Mouse (Mus musculus) lung, postnatal 0 days (tissue): ENCODE measurements around the gene Fzd10. TPM values are rescaled to one million over a fixed set of nuclear protein-coding genes. Genes with fewer than 3 reads are reported as not detected.

Experiments used
- ATAC-seq: fragments of 200-750 bp; cut with Nextera tagmentation; 2 replicates; pipeline ENCODE4 v1.8.0; 2017; ENCODE audit warnings: moderate library complexity
- DNase-seq: peaks from one replicate; pipeline ENCODE4 v3.0.0-alpha.2; 2016; ENCODE audit warnings: low spot score
- H3K27ac ChIP-seq: fragments of 300-500 bp; sonication (generic); 2 replicates; pipeline ENCODE4 v1.5.1; 2014; ENCODE audit warnings: antibody characterized with exemption, mild to moderate bottlenecking, low read length, mixed read lengths
- H3K27me3 ChIP-seq: fragments of 300-500 bp; sonication (generic); replicated peaks from 2 replicates; pipeline ENCODE4 v1.6.1; 2014; ENCODE audit warnings: low read length, mixed read lengths; ENCODE audit not compliant: insufficient read depth
- H3K36me3 ChIP-seq: fragments of 300-500 bp; sonication (generic); 2 replicates; pipeline ENCODE4 v1.6.1; 2014; ENCODE audit warnings: low read length, mixed read lengths; ENCODE audit not compliant: insufficient read depth
- H3K4me1 ChIP-seq: fragments of 300-500 bp; sonication (generic); 2 replicates; pipeline ENCODE4 v1.6.1; 2014; ENCODE audit warnings: antibody characterized with exemption, low read depth, low read length, mixed read lengths; ENCODE audit not compliant: insufficient read depth
- H3K4me2 ChIP-seq: fragments of 300-500 bp; sonication (generic); replicated peaks from 2 replicates; pipeline ENCODE4 v1.6.1; 2014; ENCODE audit warnings: low read depth, mild to moderate bottlenecking, low read length, moderate library complexity, mixed read lengths
- H3K4me3 ChIP-seq: fragments of 300-500 bp; sonication (generic); 2 replicates; pipeline ENCODE4 v1.5.1; 2014; ENCODE audit warnings: low read depth, low read length
- H3K9ac ChIP-seq: fragments of 300-500 bp; sonication (generic); replicated peaks from 2 replicates; pipeline ENCODE4 v1.6.1; 2014; ENCODE audit warnings: low read depth, mild to moderate bottlenecking
- H3K9me3 ChIP-seq: fragments of 300-500 bp; sonication (generic); 2 replicates; pipeline ENCODE4 v1.6.1; 2016; ENCODE audit warnings: low read length, mixed read lengths
- CTCF ChIP-seq: IDR thresholded peaks from 2 replicates; pipeline ENCODE4 v1.5.1; 2016; ENCODE audit warnings: antibody characterized with exemption, mild to moderate bottlenecking
- EP300 ChIP-seq: IDR thresholded peaks from 2 replicates; pipeline ENCODE4 v1.6.1; 2016; ENCODE audit warnings: antibody characterized with exemption, mild to moderate bottlenecking, control low read depth
- WGBS: fragments of 180-500 bp; shearing (Covaris S2); extraction: QIAGEN DNeasy Blood & Tissue Kit; methylation state at CpG from one replicate; pipeline ENCODE4 v1.1.7; 2014; 5-methylcytosine and 5-hydroxymethylcytosine counted together
- polyA plus RNA-seq: library from polyadenylated mRNA; unstranded; fragments of >200 nt; fragmentation: Nextera tagmentation; extraction: Ambion mirVana; gene quantifications from 2 replicates; pipeline ENCODE4 v1.2.1, GENCODE M21; 2015

Fzd10 gene
- polyA plus RNA-seq, 1 experiment from 2014 or later: 0.35 TPM

DNA sequence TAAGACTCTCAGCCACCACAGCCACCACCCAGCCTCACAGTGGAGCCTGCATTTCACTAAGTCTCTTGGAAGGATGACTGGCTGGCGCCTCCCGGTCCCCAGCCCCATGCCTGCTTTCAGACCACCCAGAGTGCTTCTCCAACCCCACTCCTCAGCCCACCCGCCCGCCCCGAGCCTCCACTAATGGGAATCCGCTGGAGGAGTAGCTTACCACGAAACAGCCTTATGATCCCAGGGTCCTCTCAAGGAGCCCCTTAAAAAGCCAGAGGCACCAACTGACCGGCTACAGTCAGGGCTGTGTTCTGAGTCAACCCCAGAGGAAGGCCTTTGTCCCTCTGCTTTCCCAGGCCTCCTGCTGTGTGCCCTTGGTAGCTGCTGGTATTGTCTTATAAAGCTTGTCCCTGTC lies 19.1 kb upstream of the Fzd10 start:
- DNase-seq (no peak), ATAC-seq (no peak)
- TF ChIP-seq EP300 (no peak), CTCF (no peak)
- Histone ChIP-seq H3K27ac (no peak overlapping the region), H3K27me3 (no peaks in the 10 kb centered on the region), H3K4me1 (no peaks in the 10 kb centered on the region), H3K36me3 (no peaks in the 10 kb centered on the region), H3K4me2 (no peak overlapping the region), H3K4me3 (no peak overlapping the region), H3K9me3 (no peaks in the 10 kb centered on the region), H3K9ac (no peak overlapping the region)
- 46% methylated on average over 8 of the region's 8 CpGs for WGBS

DNA sequence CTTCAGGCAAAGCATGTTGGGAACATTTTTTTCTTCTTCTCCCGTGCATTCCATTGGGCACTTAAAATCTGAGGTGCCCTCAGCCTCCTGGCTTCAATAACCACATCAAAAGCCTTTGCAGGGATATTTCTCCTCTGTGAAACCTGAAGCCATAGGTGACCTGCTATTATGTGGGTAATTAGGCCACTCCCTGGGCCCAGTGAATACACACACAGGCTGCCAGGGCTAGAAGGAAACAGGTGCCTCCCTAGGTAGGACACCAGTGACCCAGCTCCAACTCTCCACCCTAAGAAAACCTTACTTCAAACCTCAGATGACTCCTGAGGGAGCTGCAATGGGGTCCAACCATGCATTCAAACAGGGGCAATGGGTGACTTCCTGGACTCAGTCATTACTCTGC lies 11.4 kb upstream of the Fzd10 start:
- DNase-seq (no peak), ATAC-seq (no peak; the same call in 1 of the 2 replicates)
- WGBS: 47% methylated on average over 1 of the region's 1 CpGs
- Histone ChIP-seq H3K4me3 (no peak overlapping the region), H3K9ac (no peak overlapping the region), H3K27me3 (no peaks in the 10 kb centered on the region), H3K4me1 (no peaks in the 10 kb centered on the region), H3K4me2 (no peak overlapping the region), H3K9me3 (no peaks in the 10 kb centered on the region), H3K27ac (no peak overlapping the region), H3K36me3 (no peaks in the 10 kb centered on the region)
- TF ChIP-seq CTCF (no peak), EP300 (no peak)

DNA sequence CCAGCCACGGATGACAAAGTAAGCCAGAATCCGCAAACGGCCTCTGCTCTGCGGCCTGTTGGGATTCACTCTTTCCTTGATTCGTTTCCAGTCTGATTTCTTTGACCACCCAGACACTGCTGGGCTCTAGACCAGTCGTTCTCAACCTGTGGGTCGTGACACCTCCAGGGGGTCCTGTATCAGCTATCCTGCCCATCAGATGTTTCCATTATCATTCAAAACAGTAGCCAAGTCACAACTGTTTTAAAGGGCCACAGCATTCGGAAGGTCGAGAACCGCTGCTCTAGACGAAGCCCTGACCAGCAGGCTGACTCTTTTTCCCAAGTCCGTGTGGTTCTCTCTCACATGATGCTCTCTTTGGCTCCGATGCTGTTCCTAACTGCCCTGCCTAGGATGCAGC lies 7.2 kb upstream of the Fzd10 start:
- H3K36me3 ChIP-seq: no peaks in the 10 kb centered on the region
- TF ChIP-seq CTCF (no peak), EP300 (no peak)
- no peaks in the 10 kb centered on the region for H3K4me1 ChIP-seq
- no peak overlapping the region for H3K27ac ChIP-seq
- H3K9me3 ChIP-seq: no peaks in the 10 kb centered on the region
- DNase-seq: no peak
- no peak overlapping the region for H3K4me3 ChIP-seq
- H3K27me3 ChIP-seq: 0 out of 2 replicates have a peak, but pooled peaks cover 11% of the 10 kb centered on the region
- WGBS: 90% methylated on average over 13 of the region's 13 CpGs
- H3K4me2 ChIP-seq: no peak overlapping the region
- no peak overlapping the region for H3K9ac ChIP-seq
- no peak for ATAC-seq

DNA sequence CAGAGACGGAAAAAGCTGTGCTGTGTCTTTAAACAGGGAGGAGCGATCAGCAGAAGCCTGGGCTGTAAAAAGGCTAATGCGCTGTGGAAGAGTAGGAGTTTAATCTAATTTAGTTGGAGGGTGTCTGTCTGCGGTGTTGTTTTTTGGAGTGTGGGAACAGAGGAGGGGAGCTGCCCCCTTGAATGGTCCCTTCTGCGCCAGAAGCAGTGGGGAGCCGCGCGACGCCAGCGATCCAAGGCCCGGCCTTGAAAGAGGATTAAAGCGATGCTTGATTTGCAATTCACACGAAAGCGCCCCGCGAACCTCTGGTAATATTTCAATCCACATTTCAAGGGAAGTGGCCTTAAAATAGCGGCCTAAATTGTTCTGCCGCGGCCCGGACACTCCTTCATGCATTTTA lies 3.8 kb upstream of the Fzd10 start:
- Histone ChIP-seq H3K9me3 (no peaks in the 10 kb centered on the region), H3K36me3 (no peaks in the 10 kb centered on the region), H3K4me3 (no peak overlapping the region), H3K27ac (no peak overlapping the region), H3K4me2 (peak overlapping the region; percentile 35), H3K9ac (no peak overlapping the region), H3K4me1 (peaks cover 6% of the 10 kb centered on the region; the same call in 1 of the 2 replicates), H3K27me3 (peaks cover 29% of the 10 kb centered on the region)
- no peak for DNase-seq
- TF ChIP-seq CTCF (no peak), EP300 (no peak)
- no peak for ATAC-seq
- WGBS: 10% methylated on average over 20 of the region's 20 CpGs

DNA sequence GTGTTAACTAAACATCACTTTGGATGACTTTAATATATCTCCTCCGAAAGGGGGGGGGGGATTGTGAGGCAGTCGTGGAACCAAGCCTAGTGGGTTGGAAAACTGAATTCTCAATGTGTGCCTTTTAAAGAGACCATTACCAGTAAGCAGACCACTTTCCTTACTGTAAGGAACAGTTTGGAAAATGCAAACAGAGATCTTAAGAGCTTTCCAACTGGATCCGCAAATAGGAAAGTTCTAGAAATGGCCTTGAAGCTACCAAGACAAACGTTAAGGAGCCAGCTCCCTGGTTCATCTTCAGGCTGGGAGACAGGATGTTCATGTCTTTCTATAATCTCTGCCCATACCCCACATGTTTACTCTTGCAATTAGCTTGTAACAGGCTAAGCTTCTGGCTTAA lies 3.3 kb upstream of the Fzd10 start:
- Histone ChIP-seq H3K27ac (no peak overlapping the region), H3K4me3 (no peak overlapping the region), H3K4me2 (peak overlapping the region; percentile 35; the same call in 1 of the 2 replicates), H3K4me1 (peaks cover 6% of the 10 kb centered on the region; the same call in 1 of the 2 replicates), H3K36me3 (no peaks in the 10 kb centered on the region), H3K9ac (no peak overlapping the region), H3K9me3 (no peaks in the 10 kb centered on the region), H3K27me3 (peaks cover 35% of the 10 kb centered on the region)
- DNase-seq (no peak), ATAC-seq (no peak)
- TF ChIP-seq EP300 (no peak), CTCF (no peak)
- WGBS: 41% methylated on average over 4 of the region's 4 CpGs

DNA sequence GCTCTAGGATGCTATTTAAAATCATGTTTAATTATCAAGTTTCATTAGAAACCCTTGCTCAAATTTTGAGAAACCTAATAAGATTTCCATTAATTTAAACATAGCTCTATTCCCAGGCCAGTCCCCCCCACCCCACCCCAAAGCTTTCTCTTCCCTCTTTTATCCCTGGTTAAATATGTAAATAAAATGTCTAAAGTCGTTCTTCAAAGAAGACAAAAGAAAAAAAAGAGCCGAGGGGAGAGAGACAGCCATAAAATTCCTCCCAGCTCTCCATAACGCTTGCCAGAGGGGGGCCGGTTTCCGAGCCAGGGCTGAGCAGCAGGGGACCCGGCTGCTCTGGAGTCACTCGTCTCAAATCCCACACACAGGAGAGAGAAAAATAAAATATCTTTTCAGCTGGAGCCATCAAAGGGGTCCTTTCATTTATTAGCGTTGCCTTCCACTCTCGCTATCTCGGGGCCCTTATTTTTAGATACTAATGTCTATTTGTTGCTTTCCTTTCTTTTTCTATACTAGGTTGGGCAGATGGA lies 2.4 kb upstream of the Fzd10 start:
- DNase-seq (no peak), ATAC-seq (no peak)
- Histone ChIP-seq H3K9ac (no peak overlapping the region), H3K4me2 (peak overlapping the region; percentile 97), H3K4me3 (0 out of 2 replicates have a peak overlapping the region, but pooled peaks have one; percentile 55), H3K27me3 (peaks cover 38% of the 10 kb centered on the region), H3K4me1 (peaks cover 6% of the 10 kb centered on the region; the same call in 1 of the 2 replicates), H3K9me3 (no peaks in the 10 kb centered on the region), H3K36me3 (no peaks in the 10 kb centered on the region), H3K27ac (0 out of 2 replicates have a peak overlapping the region, but pooled peaks have one; percentile 14)
- 11% methylated on average over 10 of the region's 10 CpGs for WGBS
- TF ChIP-seq EP300: no peak
- no peak for TF ChIP-seq CTCF
